Mouse (Mus musculus) 416B (cell line): ENCODE results near the gene Thumpd1.
A peak's percentile ranks its signal among the peaks of the same experiment; 100 is the strongest.

Experiments used
- DNase-seq: peaks from one replicate; pipeline ENCODE4 v3.0.0; 2011; ENCODE audit warnings: low read depth

Thumpd1 gene

GRCm38 (mm10) chr7:119670925-119671324 is 49.7 kb downstream of the Thumpd1 start:
- peak; percentile 15 for DNase-seq

- DNase-seq = no peak
Observed at GRCm38 (mm10) chr7:119670395-119670794, 50.2 kb downstream of the Thumpd1 start.

GRCm38 (mm10) chr7:119667893-119668292 is 52.7 kb downstream of the Thumpd1 start:
- DNase-seq = no peak
